Mouse (Mus musculus) embryonic facial prominence, embryonic 14.5 days (tissue): Measurements from ENCODE around the gene Gfy. TPM values are rescaled to one million over a fixed set of nuclear protein-coding genes. Genes with fewer than 3 reads are reported as not detected.

ENCODE experiments used
- ATAC-seq: fragments of 200-750 bp; cut with Nextera tagmentation; 2 replicates; pipeline ENCODE4 v1.8.0; 2017; ENCODE audit warnings: low read depth, moderate number of reproducible peaks, moderate TSS enrichment
- DNase-seq: peaks from one replicate; pipeline ENCODE4 v3.0.0-alpha.2; 2015; ENCODE audit warnings: low spot score
- H3K27ac ChIP-seq: fragments of 300-500 bp; sonication (generic); replicated peaks from 2 replicates; pipeline ENCODE4 v1.5.1; 2014; ENCODE audit warnings: low read depth, mild to moderate bottlenecking, low read length, moderate library complexity
- H3K27me3 ChIP-seq: fragments of 300-500 bp; sonication (generic); replicated peaks from 2 replicates; pipeline ENCODE4 v1.6.1; 2014; ENCODE audit warnings: low read length; ENCODE audit not compliant: control insufficient read depth, insufficient read depth
- H3K36me3 ChIP-seq: fragments of 300-500 bp; sonication (generic); 2 replicates; pipeline ENCODE4 v1.6.1; 2014; ENCODE audit warnings: low read length, mixed read lengths; ENCODE audit not compliant: control insufficient read depth, insufficient read depth
- H3K4me1 ChIP-seq: fragments of 300-500 bp; sonication (generic); 2 replicates; pipeline ENCODE4 v1.6.1; 2014; ENCODE audit warnings: antibody characterized with exemption, low read length; ENCODE audit not compliant: control insufficient read depth, insufficient read depth
- H3K4me2 ChIP-seq: fragments of 300-500 bp; sonication (generic); 2 replicates; pipeline ENCODE4 v1.6.1; 2014; ENCODE audit warnings: low read depth, mild to moderate bottlenecking, low read length, moderate library complexity, mixed read lengths
- H3K4me3 ChIP-seq: fragments of 300-500 bp; sonication (generic); 2 replicates; pipeline ENCODE4 v1.5.1; 2014; ENCODE audit warnings: low read depth, mild to moderate bottlenecking, low read length
- H3K9ac ChIP-seq: fragments of 300-500 bp; sonication (generic); 2 replicates; pipeline ENCODE4 v1.6.1; 2014; ENCODE audit warnings: low read depth, mild to moderate bottlenecking, low read length, moderate library complexity, mixed read lengths
- H3K9me3 ChIP-seq: fragments of 300-500 bp; sonication (generic); 2 replicates; pipeline ENCODE4 v1.6.1; 2016; ENCODE audit warnings: low read length; ENCODE audit not compliant: control insufficient read depth
- WGBS: fragments of 180-500 bp; shearing (Covaris S2); extraction: QIAGEN DNeasy Blood & Tissue Kit; methylation state at CpG from one replicate; pipeline ENCODE4 v1.1.7; 2014; 5-methylcytosine and 5-hydroxymethylcytosine counted together
- polyA plus RNA-seq: library from polyadenylated mRNA; unstranded; fragments of >200 nt; fragmentation: Nextera tagmentation; extraction: Ambion mirVana; gene quantifications from 2 replicates; pipeline ENCODE4 v1.2.1, GENCODE M21; 2014

Gene Gfy
- polyA plus RNA-seq, 1 experiment from 2014 or later = 5.8 TPM

DNA sequence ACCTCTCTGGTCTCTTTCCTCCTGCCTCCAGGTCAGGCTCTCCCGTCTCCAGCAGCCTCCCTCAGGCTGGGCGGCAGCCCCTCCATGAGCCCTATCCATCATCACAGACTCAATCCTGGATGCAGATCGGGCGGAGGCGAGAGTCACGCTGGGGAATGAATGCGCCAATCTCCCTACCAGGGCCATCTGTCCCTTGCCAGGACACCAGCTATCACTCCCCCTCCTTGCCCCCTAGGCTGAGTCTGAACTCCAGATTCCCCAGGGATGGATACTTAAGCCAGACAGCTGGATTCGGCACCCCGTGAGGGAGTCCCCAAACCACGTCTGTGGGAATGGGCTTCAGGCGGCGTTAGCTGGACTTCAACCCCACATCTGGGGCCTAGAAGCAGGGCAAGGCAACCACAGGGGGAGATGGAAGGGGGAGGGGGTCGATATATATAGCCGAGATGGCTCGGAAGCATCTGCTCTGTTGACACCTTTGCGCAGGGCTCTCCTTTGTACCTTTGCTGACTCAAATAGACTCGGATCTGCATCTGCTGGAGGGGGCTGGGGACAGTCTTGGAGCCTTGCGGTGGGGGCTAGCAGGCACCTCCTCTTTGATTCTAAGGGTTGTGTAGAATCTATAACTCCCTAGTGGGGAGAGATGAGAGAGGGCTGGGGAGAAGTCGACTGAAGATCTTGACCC, 11.5 kb downstream of the Gfy start:
- Histone ChIP-seq H3K9ac (no peak overlapping the region), H3K27me3 (peaks cover 72% of the 10 kb centered on the region), H3K27ac (no peak overlapping the region), H3K4me1 (no peaks in the 10 kb centered on the region), H3K4me2 (no peak overlapping the region), H3K36me3 (no peaks in the 10 kb centered on the region), H3K9me3 (peaks cover 17% of the 10 kb centered on the region), H3K4me3 (no peak overlapping the region)
- WGBS = 2% methylated on average over 19 of the region's 19 CpGs
- ATAC-seq = no peak
- no peak for DNase-seq

- no peaks in the 10 kb centered on the region for H3K36me3 ChIP-seq
- H3K4me2 ChIP-seq = no peak overlapping the region
- ATAC-seq = no peak
- peaks cover 17% of the 10 kb centered on the region for H3K9me3 ChIP-seq
- H3K27me3 ChIP-seq = peaks cover 78% of the 10 kb centered on the region
- 0 out of 2 replicates have a peak, but pooled peaks cover 4% of the 10 kb centered on the region for H3K4me1 ChIP-seq
- no peak overlapping the region for H3K27ac ChIP-seq
- H3K4me3 ChIP-seq = no peak overlapping the region
- 28% methylated on average over 10 of the region's 10 CpGs for WGBS
- no peak overlapping the region for H3K9ac ChIP-seq
- no peak for DNase-seq
These were observed 12.4 kb downstream of the Gfy start for GRCm38 (mm10) chr7:45166950-45167401.

DNA sequence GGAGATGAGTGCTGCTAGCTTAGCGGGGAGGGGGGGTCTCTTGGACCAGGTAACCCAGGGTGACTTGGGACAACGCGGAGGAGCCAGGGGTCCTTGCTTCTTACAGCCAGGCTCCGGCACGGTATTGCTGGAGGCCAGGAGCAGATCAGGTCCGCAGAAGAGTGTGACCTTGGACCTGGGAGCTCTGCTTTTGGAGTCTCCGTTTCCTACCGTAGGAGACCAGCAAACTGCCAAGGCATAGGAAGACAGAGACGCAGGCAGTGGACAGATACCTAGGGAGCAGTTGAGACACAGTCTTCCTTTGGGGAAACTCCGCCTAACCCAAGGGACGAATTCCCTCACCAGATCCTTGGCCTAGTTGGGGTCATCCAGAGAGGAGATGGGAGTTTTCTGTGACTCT, 13.7 kb downstream of the Gfy start:
- Histone ChIP-seq H3K4me1 (0 out of 2 replicates have a peak, but pooled peaks cover 4% of the 10 kb centered on the region), H3K36me3 (peaks cover 6% of the 10 kb centered on the region; the same call in 1 of the 2 replicates), H3K9me3 (peaks cover 17% of the 10 kb centered on the region), H3K27ac (no peak overlapping the region), H3K27me3 (peaks cover 78% of the 10 kb centered on the region), H3K9ac (no peak overlapping the region), H3K4me2 (no peak overlapping the region), H3K4me3 (no peak overlapping the region)
- no peak for ATAC-seq
- DNase-seq = no peak
- 36% methylated on average over 11 of the region's 11 CpGs for WGBS

- no peak for DNase-seq
- 53% methylated on average over 5 of the region's 5 CpGs for WGBS
- Histone ChIP-seq H3K4me3 (no peak overlapping the region), H3K9ac (no peak overlapping the region), H3K9me3 (peaks cover 11% of the 10 kb centered on the region), H3K36me3 (peaks cover 14% of the 10 kb centered on the region; the same call in 1 of the 2 replicates), H3K4me2 (no peak overlapping the region), H3K27ac (no peak overlapping the region), H3K27me3 (peaks cover 76% of the 10 kb centered on the region), H3K4me1 (0 out of 2 replicates have a peak, but pooled peaks cover 4% of the 10 kb centered on the region)
- ATAC-seq = no peak
These were observed 14.5 kb downstream of the Gfy start for GRCm38 (mm10) chr7:45164833-45165232.

- under 1% methylated on average over 11 of the region's 41 CpGs for WGBS
- no peak within 1 kb of the TSS for H3K27ac ChIP-seq
- H3K36me3 ChIP-seq = peaks cover 22% of the 10 kb centered on the region; the same call in 1 of the 2 replicates
- peaks cover 1% of the 10 kb centered on the region; the same call in 1 of the 2 replicates for H3K9me3 ChIP-seq
- 0 out of 2 replicates have a peak, but pooled peaks cover 4% of the 10 kb centered on the region for H3K4me1 ChIP-seq
- peak within 1 kb of the TSS; percentile 38 for H3K4me3 ChIP-seq
- H3K4me2 ChIP-seq = peak within 1 kb of the TSS; percentile 78
- peak within 1 kb of the TSS; percentile 35; the same call in 1 of the 2 replicates for H3K9ac ChIP-seq
- H3K27me3 ChIP-seq = peaks cover 66% of the 10 kb centered on the region
- DNase-seq (no peak), ATAC-seq (no peak)
These were observed 15.5 kb downstream of the Gfy start, which contains the start of gene Slc17a7 for GRCm38 (mm10) chr7:45163735-45164490. TSS of gene Slc17a7 (plus strand) at chr7:45163949.

DNA sequence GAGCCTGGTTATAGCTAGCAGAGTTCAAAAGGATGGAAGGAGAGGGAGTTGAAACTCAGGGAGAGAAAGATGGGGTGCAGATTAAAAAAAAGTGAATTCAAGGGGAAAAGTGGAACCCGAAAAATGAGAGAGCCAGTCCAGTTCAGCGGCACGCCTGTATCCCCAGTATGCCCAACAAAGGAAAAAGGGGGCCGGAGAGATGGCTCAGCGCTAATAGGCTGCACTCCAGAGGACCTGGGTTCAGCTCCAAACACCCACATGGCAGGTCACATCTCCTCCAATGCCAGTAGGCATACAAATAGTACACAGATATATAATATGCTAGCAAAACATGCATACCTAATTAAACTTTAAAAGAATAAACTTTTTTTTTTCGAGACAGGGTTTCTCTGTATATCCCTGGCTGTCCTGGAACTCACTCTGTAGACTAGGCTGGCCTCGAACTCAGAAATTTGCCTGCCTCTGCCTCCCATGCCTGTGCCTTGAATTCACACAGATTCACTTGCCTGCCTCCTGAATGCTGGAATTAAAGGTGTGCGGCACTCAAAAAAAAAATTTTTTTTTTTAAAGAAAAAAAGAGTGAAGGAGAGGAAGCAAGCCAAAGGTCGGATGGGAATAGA, 16.3 kb downstream of the Gfy start:
- 0 out of 2 replicates have a peak, but pooled peaks cover 4% of the 10 kb centered on the region for H3K4me1 ChIP-seq
- H3K9me3 ChIP-seq = no peaks in the 10 kb centered on the region
- peaks cover 58% of the 10 kb centered on the region for H3K27me3 ChIP-seq
- DNase-seq = no peak
- no peak overlapping the region for H3K27ac ChIP-seq
- no peak overlapping the region; the same call in 1 of the 2 replicates for H3K4me3 ChIP-seq
- H3K9ac ChIP-seq = no peak overlapping the region
- peaks cover 26% of the 10 kb centered on the region; the same call in 1 of the 2 replicates for H3K36me3 ChIP-seq
- no peak overlapping the region for H3K4me2 ChIP-seq
- ATAC-seq = no peak
- 76% methylated on average over 9 of the region's 9 CpGs for WGBS

- WGBS = 23% methylated on average over 6 of the region's 6 CpGs
- ATAC-seq = no peak
- peaks cover 53% of the 10 kb centered on the region for H3K27me3 ChIP-seq
These were observed 16.8 kb downstream of the Gfy start for GRCm38 (mm10) chr7:45162551-45162950.

More at GRCm38 (mm10) chr7:45162551-45162950, 16.8 kb downstream of the Gfy start:
- H3K27ac ChIP-seq = no peak overlapping the region
- H3K9me3 ChIP-seq = no peaks in the 10 kb centered on the region
- peak overlapping the region; percentile 78 for H3K4me2 ChIP-seq
- peak overlapping the region; percentile 43; the same call in 1 of the 2 replicates for H3K9ac ChIP-seq
- H3K4me1 ChIP-seq = 0 out of 2 replicates have a peak, but pooled peaks cover 4% of the 10 kb centered on the region
- DNase-seq = no peak
- H3K36me3 ChIP-seq = peaks cover 31% of the 10 kb centered on the region; the same call in 1 of the 2 replicates
- H3K4me3 ChIP-seq = peak overlapping the region; percentile 41
